8 mouse cellular contexts compared by ENCODE assay signal in genomic region chr2:148680775-148681291, GRCm38 (mm10). TPM values are rescaled to one million over a fixed set of nuclear protein-coding genes. Genes with fewer than 3 reads are reported as not detected.
DNase-seq lines count a peak whose midpoint lies in the region; ATAC-seq and TF ChIP-seq lines count a peak whose summit lies in the region.

TSS of gene Gzf1 (plus strand) at chr2:148681023.

- no peaks in the 10 kb centered on the region for H3K27me3 ChIP-seq in ES-Bruce4 (ENCODE audit: control insufficient read depth, insufficient read depth, low read length, poor library complexity, severe bottlenecking)
- no peaks in the 10 kb centered on the region for H3K27me3 ChIP-seq in forebrain, embryonic 13.5 days
- H3K27me3 ChIP-seq in liver, postnatal 0 days (ENCODE audit: insufficient read depth, low read length): no peaks in the 10 kb centered on the region
- no peaks in the 10 kb centered on the region for H3K27me3 ChIP-seq in neural tube, embryonic 14.5 days (ENCODE audit: control insufficient read depth, insufficient read depth, low read length)

- peaks cover 18% of the 10 kb centered on the region for H3K36me3 ChIP-seq in ES-Bruce4 (ENCODE audit: control insufficient read depth, insufficient read depth, low read length, poor library complexity, severe bottlenecking)
- peaks cover 40% of the 10 kb centered on the region for H3K36me3 ChIP-seq in forebrain, embryonic 13.5 days (ENCODE audit: poor library complexity, severe bottlenecking)
- peaks cover 30% of the 10 kb centered on the region for H3K36me3 ChIP-seq in liver, postnatal 0 days (replicated peaks; ENCODE audit: insufficient read depth, low read length)
- peaks cover 18% of the 10 kb centered on the region for H3K36me3 ChIP-seq in neural tube, embryonic 14.5 days (ENCODE audit: control insufficient read depth, insufficient read depth, low read length)

- peak within 1 kb of the TSS; percentile 76 for H3K9ac ChIP-seq in ES-Bruce4 (ENCODE audit: low read depth, poor library complexity, severe bottlenecking)
- H3K9ac ChIP-seq in forebrain, embryonic 13.5 days: peak within 1 kb of the TSS; percentile 77
- H3K9ac ChIP-seq in liver, postnatal 0 days (replicated peaks): peak within 1 kb of the TSS; percentile 75
- peak within 1 kb of the TSS; percentile 82 for H3K9ac ChIP-seq in neural tube, embryonic 14.5 days (replicated peaks; ENCODE audit: low read depth, low read length)

- H3K9me3 ChIP-seq in ES-Bruce4 (replicated peaks; ENCODE audit: control insufficient read depth, insufficient read depth, low read length, poor library complexity, severe bottlenecking): no peaks in the 10 kb centered on the region
- H3K9me3 ChIP-seq in forebrain, embryonic 13.5 days (replicated peaks): no peaks in the 10 kb centered on the region
- no peaks in the 10 kb centered on the region for H3K9me3 ChIP-seq in liver, postnatal 0 days (ENCODE audit: low read length)
- H3K9me3 ChIP-seq in neural tube, embryonic 14.5 days (ENCODE audit: control insufficient read depth, low read length): no peaks in the 10 kb centered on the region

- H3K27ac ChIP-seq in ES-Bruce4 (ENCODE audit: insufficient read depth, low read length): peak within 1 kb of the TSS; percentile 79
- H3K27ac ChIP-seq in forebrain, embryonic 13.5 days: peak within 1 kb of the TSS; percentile 86
- peak within 1 kb of the TSS; percentile 95 for H3K27ac ChIP-seq in liver, postnatal 0 days (ENCODE audit: low read depth)
- peak within 1 kb of the TSS; percentile 55 for H3K27ac ChIP-seq in neural tube, embryonic 14.5 days (ENCODE audit: low read depth, low read length)

- WGBS in forebrain, embryonic 13.5 days: under 1% methylated on average over 39 of the region's 39 CpGs
- WGBS in large intestine, adult 2 months: under 1% methylated on average over 39 of the region's 39 CpGs
- WGBS in liver, postnatal 0 days (ENCODE audit: insufficient replicate concordance): 2% methylated on average over 39 of the region's 39 CpGs
- under 1% methylated on average over 39 of the region's 39 CpGs for WGBS in neural tube, embryonic 14.5 days

- intact Hi-C loops in heart, postnatal 10 days (cut with DNase I): loop anchor here (2.0 to 10.0 kb wide), 2 partner anchors 52 to 194 kb away; partner anchors contain the start of genes Cst3 and Napb

- TF ChIP-seq POLR2A in ES-Bruce4 (IDR thresholded peaks at IDR 0.05; ENCODE audit: insufficient read depth, low read length): no peak

- DNase-seq in heart, postnatal 10 days: peak; percentile 99
- DNase-seq in large intestine, adult 2 months (ENCODE audit: low read depth, low spot score): peak; percentile 93
- peak; percentile 99 for DNase-seq in liver, postnatal 0 days
- peak; percentile 100 for DNase-seq in testis, postnatal 10 days (ENCODE audit: low spot score)

- ATAC-seq in cerebellum, adult (ENCODE audit: insufficient number of reproducible peaks, low FRiP score, low TSS enrichment): peak; percentile 93
- peak; percentile 91 for ATAC-seq in forebrain, embryonic 13.5 days
- ATAC-seq in liver, postnatal 0 days: peak; percentile 87
- peak; percentile 93 for ATAC-seq in neural tube, embryonic 14.5 days (ENCODE audit: low read depth)

- peak within 1 kb of the TSS; percentile 83 for H3K4me2 ChIP-seq in forebrain, embryonic 13.5 days
- peak within 1 kb of the TSS; percentile 87 for H3K4me2 ChIP-seq in liver, postnatal 0 days (ENCODE audit: low read depth, low read length)
- peak within 1 kb of the TSS; percentile 95 for H3K4me2 ChIP-seq in neural tube, embryonic 14.5 days (ENCODE audit: low read depth, low read length)

- no peak for TF ChIP-seq CTCF in ES-Bruce4 (IDR thresholded peaks at IDR 0.05; ENCODE audit: low read depth, low read length)
- peak; percentile 48 for TF ChIP-seq CTCF in liver, postnatal 0 days (IDR thresholded peaks at IDR 0.05; ENCODE audit: low read depth)

- peak within 1 kb of the TSS; percentile 80 for H3K4me3 ChIP-seq in ES-Bruce4 (ENCODE audit: low read depth, low read length)
- H3K4me3 ChIP-seq in forebrain, embryonic 13.5 days: peak within 1 kb of the TSS; percentile 67
- H3K4me3 ChIP-seq in liver, postnatal 0 days (ENCODE audit: low read depth, low read length): peak within 1 kb of the TSS; percentile 67
- peak within 1 kb of the TSS; percentile 67 for H3K4me3 ChIP-seq in neural tube, embryonic 14.5 days (ENCODE audit: low read depth, low read length)

- TF ChIP-seq EP300 in ES-Bruce4 (IDR thresholded peaks at IDR 0.05; ENCODE audit: insufficient read depth, low read depth, low read length): 0 out of 2 replicates have a peak, but pooled peaks have one; percentile 27
- no peak for TF ChIP-seq EP300 in liver, postnatal 0 days (IDR thresholded peaks at IDR 0.05; ENCODE audit: low read depth)

- H3K4me1 ChIP-seq in ES-Bruce4 (ENCODE audit: control insufficient read depth, insufficient read depth, low read length): no peaks in the 10 kb centered on the region
- peaks cover 56% of the 10 kb centered on the region for H3K4me1 ChIP-seq in forebrain, embryonic 13.5 days
- peaks cover 48% of the 10 kb centered on the region for H3K4me1 ChIP-seq in liver, postnatal 0 days (ENCODE audit: insufficient read depth)
- H3K4me1 ChIP-seq in neural tube, embryonic 14.5 days (ENCODE audit: control insufficient read depth, insufficient read depth, low read length): peaks cover 19% of the 10 kb centered on the region

RNA-seq across cellular contexts. Expression of gene Gzf1, which starts in this region (rescaled TPM):
- polyA plus RNA-seq in ES-Bruce4 (2011; ENCODE audit: insufficient read depth, insufficient read length, low read depth, missing spikeins): 24.1 and 24.8 TPM in 2 replicates
- 19.9 and 20.6 TPM in 2 replicates for polyA plus RNA-seq in forebrain, embryonic 13.5 days (2015; fragmentation: Nextera tagmentation; extraction: Ambion mirVana)
- 10 to 100 TPM; 21.5 to 22.2 TPM for total RNA-seq in heart, postnatal 10 days (2021)
- polyA plus RNA-seq in large intestine, adult 2 months (2012; rRNA removed): 4.0 and 5.2 TPM in 2 replicates
- polyA plus RNA-seq in liver, postnatal 0 days (2015; fragmentation: Nextera tagmentation; extraction: Ambion mirVana): 14.3 and 15.4 TPM in 2 replicates
- 16.7 and 17.1 TPM in 2 replicates for polyA plus RNA-seq in neural tube, embryonic 14.5 days (2014; fragmentation: Nextera tagmentation; extraction: Ambion mirVana)

Comparison
In these comparisons a context has a peak if more than half of its experiments do, and no peak if none do; other contexts are left out.
1. Peak in every context shown above with its lines: DNase-seq, ATAC-seq, H3K4me3 ChIP-seq and H3K27ac ChIP-seq.